Comparison of ENCODE assay signal across 16 mouse cellular contexts in the genomic region with DNA sequence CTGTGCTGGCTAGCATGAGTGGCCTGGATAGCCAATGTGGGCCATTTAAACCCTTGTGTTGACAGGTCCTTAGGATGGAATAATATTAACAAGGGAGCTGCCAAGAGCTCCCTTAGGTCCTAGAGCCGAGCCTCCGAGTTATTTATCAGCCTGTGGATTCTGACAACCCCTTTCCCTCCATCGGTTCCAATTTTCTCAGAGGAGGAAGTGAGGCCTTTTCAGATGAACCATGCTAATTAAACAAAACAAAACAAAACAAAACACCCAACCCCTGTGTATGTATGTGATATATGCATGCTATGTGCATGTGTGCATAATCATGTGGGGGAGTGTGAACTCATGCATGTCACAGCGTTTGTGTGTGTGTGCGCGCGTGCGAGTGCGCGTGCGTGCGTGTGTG. TPM values are rescaled to one million over a fixed set of nuclear protein-coding genes. Genes with fewer than 3 reads are reported as not detected.
DNase-seq lines count a peak whose midpoint lies in the region; ATAC-seq and TF ChIP-seq lines count a peak whose summit lies in the region.
"Had no signal": no experiment of that assay in that cellular context is flagged by ENCODE, and none has a peak within 500 bp of the region (broad histone marks: within the 10 kb centered on the region; RNA-seq: fewer than 3 reads in every experiment).

No protein-coding gene starts in this region.

- peaks cover 29% of the 10 kb centered on the region for H3K27me3 ChIP-seq in heart, embryonic 11.5 days (ENCODE audit: control insufficient read depth, insufficient read depth, low read length)
- H3K27me3 ChIP-seq in liver, embryonic 11.5 days (replicated peaks; ENCODE audit: control insufficient read depth, insufficient read depth, low read length): no peaks in the 10 kb centered on the region
- peaks cover 15% of the 10 kb centered on the region; the same call in 1 of the 2 replicates for H3K27me3 ChIP-seq in limb, embryonic 10.5 days (ENCODE audit: low read depth, poor library complexity, severe bottlenecking)
- no peaks in the 10 kb centered on the region for H3K27me3 ChIP-seq in splenic B cell, adult 2 months (ENCODE audit: control insufficient read depth, insufficient read depth, low read length, poor library complexity, severe bottlenecking)
- H3K27me3 ChIP-seq in stomach, postnatal 0 days (ENCODE audit: control insufficient read depth, insufficient read depth, low read length): no peaks in the 10 kb centered on the region
- no peaks in the 10 kb centered on the region for H3K27me3 ChIP-seq in kidney, adult 2 months (replicated peaks; ENCODE audit: control insufficient read depth, insufficient read depth, low read length)
- H3K27me3 ChIP-seq: hindbrain, embryonic 13.5 days had no signal

- no peak overlapping the region for H3K27ac ChIP-seq in heart, embryonic 11.5 days (ENCODE audit: low read depth, low read length)
- peak overlapping the region; percentile 95 for H3K27ac ChIP-seq in liver, embryonic 11.5 days (ENCODE audit: low read depth, low read length)
- peak overlapping the region; percentile 68 for H3K27ac ChIP-seq in limb, embryonic 10.5 days
- no peak overlapping the region for H3K27ac ChIP-seq in stomach, postnatal 0 days (replicated peaks)
- no peak overlapping the region for H3K27ac ChIP-seq in kidney, adult 2 months (ENCODE audit: insufficient read depth, low read depth, low read length)
- H3K27ac ChIP-seq: hindbrain, embryonic 13.5 days; limb, embryonic 12.5 days; midbrain, embryonic 10.5 days had no signal

- DNase-seq in heart, adult 9 months (ENCODE audit: low spot score in 2 of 2): no peak
- no peak for DNase-seq in liver, embryonic 11.5 days (ENCODE audit: low spot score)
- no peak for DNase-seq in liver
- DNase-seq in limb, embryonic 10.5 days (ENCODE audit: low spot score): no peak
- peak; percentile 56 for DNase-seq in splenic B cell, adult 2 months (ENCODE audit: low read depth, low spot score)
- DNase-seq in stomach, postnatal 0 days (ENCODE audit: low spot score): no peak
- DNase-seq in kidney, adult 2 months: no peak
- DNase-seq: adrenal gland, postnatal 36 days; cerebellum, adult 11 months; gastrocnemius, postnatal 36 days; kidney, adult 11 months had no signal

- no peaks in the 10 kb centered on the region for H3K9me3 ChIP-seq in heart, embryonic 11.5 days (replicated peaks; ENCODE audit: control insufficient read depth, low read length)
- no peaks in the 10 kb centered on the region for H3K9me3 ChIP-seq in liver, embryonic 11.5 days (ENCODE audit: control insufficient read depth, low read length)
- H3K9me3 ChIP-seq in limb, embryonic 10.5 days (replicated peaks): no peaks in the 10 kb centered on the region
- H3K9me3 ChIP-seq in stomach, postnatal 0 days (ENCODE audit: control insufficient read depth, low read length): no peaks in the 10 kb centered on the region
- H3K9me3 ChIP-seq: hindbrain, embryonic 13.5 days; limb, embryonic 12.5 days; midbrain, embryonic 10.5 days had no signal

- no peak for TF ChIP-seq EP300 in stomach, postnatal 0 days (optimal IDR thresholded peaks at IDR 0.05)

- peaks cover 11% of the 10 kb centered on the region; the same call in 1 of the 2 replicates for H3K4me1 ChIP-seq in heart, embryonic 11.5 days (ENCODE audit: control insufficient read depth, insufficient read depth, low read length)
- peaks cover 60% of the 10 kb centered on the region for H3K4me1 ChIP-seq in liver, embryonic 11.5 days (replicated peaks; ENCODE audit: control insufficient read depth, insufficient read depth, low read length)
- H3K4me1 ChIP-seq in limb, embryonic 10.5 days: peaks cover 20% of the 10 kb centered on the region
- no peaks in the 10 kb centered on the region for H3K4me1 ChIP-seq in stomach, postnatal 0 days (replicated peaks; ENCODE audit: control insufficient read depth, insufficient read depth)
- no peaks in the 10 kb centered on the region for H3K4me1 ChIP-seq in kidney, adult 2 months (ENCODE audit: control insufficient read depth, insufficient read depth, low read length)

- H3K4me2 ChIP-seq in heart, embryonic 11.5 days: peak overlapping the region; percentile 34
- H3K4me2 ChIP-seq in liver, embryonic 11.5 days: peak overlapping the region; percentile 66
- H3K4me2 ChIP-seq in stomach, postnatal 0 days (replicated peaks; ENCODE audit: low read depth): no peak overlapping the region
- H3K4me2 ChIP-seq: hindbrain, embryonic 13.5 days; limb, embryonic 12.5 days had no signal

- H3K9ac ChIP-seq in heart, embryonic 11.5 days (ENCODE audit: low read depth, low read length): no peak overlapping the region
- H3K9ac ChIP-seq in liver, embryonic 11.5 days (ENCODE audit: low read depth, low read length): peak overlapping the region; percentile 62
- no peak overlapping the region for H3K9ac ChIP-seq in stomach, postnatal 0 days (ENCODE audit: low read length)
- H3K9ac ChIP-seq: forebrain, postnatal 0 days; hindbrain, embryonic 13.5 days; limb, embryonic 12.5 days had no signal

- WGBS in heart, embryonic 11.5 days (ENCODE audit: insufficient replicate concordance): 77% methylated on average over 12 of the region's 12 CpGs
- WGBS in liver, embryonic 11.5 days: 73% methylated on average over 12 of the region's 12 CpGs
- 88% methylated on average over 12 of the region's 12 CpGs for WGBS in limb, embryonic 10.5 days
- WGBS in stomach, postnatal 0 days: 85% methylated on average over 12 of the region's 12 CpGs
- WGBS in kidney, adult 2 months: 79% methylated on average over 12 of the region's 12 CpGs

- H3K4me3 ChIP-seq in heart, embryonic 11.5 days (ENCODE audit: low read depth, low read length): no peak overlapping the region
- H3K4me3 ChIP-seq in liver, embryonic 11.5 days (ENCODE audit: low read depth, low read length): peak overlapping the region; percentile 68
- no peak overlapping the region for H3K4me3 ChIP-seq in limb, embryonic 10.5 days
- H3K4me3 ChIP-seq in stomach, postnatal 0 days (ENCODE audit: low read depth, low read length): no peak overlapping the region
- H3K4me3 ChIP-seq in kidney, adult 2 months (ENCODE audit: insufficient read depth, low read depth, low read length): no peak overlapping the region
- H3K4me3 ChIP-seq: hindbrain, embryonic 13.5 days; limb, embryonic 12.5 days; midbrain, embryonic 10.5 days had no signal

- ATAC-seq in heart, embryonic 11.5 days (replicated peaks; ENCODE audit: insufficient number of reproducible peaks, low FRiP score, low TSS enrichment): no peak
- no peak for ATAC-seq in liver, embryonic 11.5 days (replicated peaks; ENCODE audit: low FRiP score)
- no peak for ATAC-seq in stomach, postnatal 0 days (ENCODE audit: low FRiP score, low TSS enrichment)

- no peak for TF ChIP-seq CTCF in stomach, postnatal 0 days (IDR thresholded peaks at IDR 0.05; ENCODE audit: low read depth)
- TF ChIP-seq CTCF in kidney, adult 2 months (conservative IDR thresholded peaks at IDR 0.05; ENCODE audit: insufficient read depth, insufficient read length, low read depth, low read length): no peak

- TF ChIP-seq POLR2A in kidney, adult 2 months (IDR thresholded peaks at IDR 0.05; ENCODE audit: low read depth, low read length): no peak

- no peaks in the 10 kb centered on the region for H3K36me3 ChIP-seq in heart, embryonic 11.5 days (ENCODE audit: control insufficient read depth, insufficient read depth, low read length)
- no peaks in the 10 kb centered on the region for H3K36me3 ChIP-seq in liver, embryonic 11.5 days (ENCODE audit: control insufficient read depth, insufficient read depth, low read length)
- no peaks in the 10 kb centered on the region for H3K36me3 ChIP-seq in limb, embryonic 10.5 days
- no peaks in the 10 kb centered on the region; the same call in 1 of the 2 replicates for H3K36me3 ChIP-seq in splenic B cell, adult 2 months (ENCODE audit: control insufficient read depth, insufficient read depth, low read length, poor library complexity, severe bottlenecking)
- H3K36me3 ChIP-seq in stomach, postnatal 0 days (ENCODE audit: control insufficient read depth, insufficient read depth, low read length): no peaks in the 10 kb centered on the region
- H3K36me3 ChIP-seq in kidney, adult 2 months (ENCODE audit: control insufficient read depth, insufficient read depth, low read length): no peaks in the 10 kb centered on the region
- H3K36me3 ChIP-seq: hindbrain, embryonic 13.5 days; limb, embryonic 12.5 days; midbrain, embryonic 10.5 days had no signal

RNA-seq across cellular contexts. Expression of gene Runx1, which starts 3.3 kb away (rescaled TPM):
- 1.7 and 2.5 TPM in 2 replicates for polyA plus RNA-seq in heart, embryonic 11.5 days (2014; fragmentation: Nextera tagmentation; extraction: Ambion mirVana)
- 18.7 and 23.4 TPM in 2 replicates for polyA plus RNA-seq in liver, embryonic 11.5 days (2014; fragmentation: Nextera tagmentation; extraction: Ambion mirVana)
- 1.2 TPM in 2 replicates for polyA plus RNA-seq in limb, embryonic 10.5 days (2016; fragmentation: Nextera tagmentation; extraction: Ambion mirVana)
- 6.4 and 6.5 TPM in 2 replicates for polyA plus RNA-seq in stomach, postnatal 0 days (2015; fragmentation: Nextera tagmentation; extraction: Ambion mirVana)
- polyA plus RNA-seq in kidney, adult 2 months (2012; rRNA removed): 1.5 and 2.2 TPM in 2 replicates

Comparison
In these comparisons a context has a peak if more than half of its experiments do, and no peak if none do; other contexts are left out.
1. H3K27ac ChIP-seq: peak in liver, embryonic 11.5 days (single experiment) and limb, embryonic 10.5 days (single experiment); none in heart, embryonic 11.5 days (single experiment), stomach, postnatal 0 days (single experiment) and kidney, adult 2 months (single experiment).